Mouse (Mus musculus) kidney, postnatal 10 days (tissue): ENCODE data around the gene Slc2a4.
"Not testable (repeated sequence)": the region's sequence is repeated elsewhere in the genome, so short reads cannot be mapped to it uniquely, and the experiment has no call there.

Experiments used
- DNase-seq: peaks from one replicate; pipeline ENCODE4 v3.0.0; 2021; ENCODE audit warnings: mixed read lengths

The Slc2a4 gene

DNA sequence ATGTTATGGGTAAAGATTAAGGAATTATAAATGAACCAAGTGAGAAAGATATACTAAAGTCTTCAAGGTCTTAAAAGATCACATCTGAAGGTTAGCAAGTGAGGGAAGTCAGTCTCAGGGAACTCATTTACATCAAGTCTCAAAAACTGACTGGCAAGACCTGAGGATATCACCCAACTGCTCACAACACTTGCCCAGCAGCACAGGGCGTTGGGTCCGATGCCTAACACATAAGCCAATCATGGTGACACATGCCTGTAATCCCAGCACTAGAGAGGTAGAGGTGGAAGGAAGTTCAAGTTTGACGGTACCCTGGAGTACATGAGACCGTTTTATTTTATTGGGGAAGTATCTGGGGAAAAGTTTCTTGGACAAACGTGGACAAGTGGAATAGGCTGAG lies 29.9 kb downstream of the Slc2a4 start:
- DNase-seq = no peak

GRCm38 (mm10) chr11:69917379-69917948 lies 30.5 kb downstream of the Slc2a4 start:
- no peak for DNase-seq

DNA sequence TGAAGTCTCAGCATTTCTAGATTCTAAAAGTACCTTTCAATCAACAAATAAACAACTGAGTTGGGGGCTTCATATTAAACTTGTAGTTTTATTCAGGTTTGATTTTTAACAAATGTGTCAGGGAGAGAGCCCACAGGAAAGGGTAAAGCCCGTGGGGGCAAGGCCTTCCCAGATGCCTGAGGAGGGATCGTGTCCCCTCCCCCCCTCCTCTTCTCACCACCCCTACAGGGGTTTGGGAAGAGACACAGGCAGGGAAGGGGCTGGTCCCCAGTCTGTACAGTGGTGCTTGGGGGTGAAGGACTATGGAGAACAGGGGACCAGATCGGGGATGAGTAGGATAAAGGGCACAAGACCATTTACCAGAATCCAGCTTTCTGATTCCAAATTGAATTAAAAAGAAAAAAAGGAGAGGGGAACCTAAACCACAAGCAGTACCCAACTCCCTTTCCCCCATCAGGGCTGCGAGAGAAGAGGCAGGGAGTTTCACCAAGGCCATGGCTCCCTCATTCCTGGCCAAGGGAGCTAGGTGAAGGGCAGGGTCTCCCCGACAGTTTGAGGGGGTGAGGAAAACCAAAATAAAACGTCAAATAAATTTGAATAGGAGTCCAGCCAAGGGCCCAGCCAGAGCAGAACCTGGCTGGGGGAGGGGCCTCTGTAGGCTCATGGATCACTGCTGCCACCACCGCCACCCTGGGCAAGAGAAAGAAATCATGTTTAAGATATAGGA lies 31.2 kb downstream of the Slc2a4 start:
- not testable (repeated sequence) for DNase-seq

GRCm38 (mm10) chr11:69915667-69916627 lies 32.0 kb downstream of the Slc2a4 start:
- DNase-seq = no peak

DNA sequence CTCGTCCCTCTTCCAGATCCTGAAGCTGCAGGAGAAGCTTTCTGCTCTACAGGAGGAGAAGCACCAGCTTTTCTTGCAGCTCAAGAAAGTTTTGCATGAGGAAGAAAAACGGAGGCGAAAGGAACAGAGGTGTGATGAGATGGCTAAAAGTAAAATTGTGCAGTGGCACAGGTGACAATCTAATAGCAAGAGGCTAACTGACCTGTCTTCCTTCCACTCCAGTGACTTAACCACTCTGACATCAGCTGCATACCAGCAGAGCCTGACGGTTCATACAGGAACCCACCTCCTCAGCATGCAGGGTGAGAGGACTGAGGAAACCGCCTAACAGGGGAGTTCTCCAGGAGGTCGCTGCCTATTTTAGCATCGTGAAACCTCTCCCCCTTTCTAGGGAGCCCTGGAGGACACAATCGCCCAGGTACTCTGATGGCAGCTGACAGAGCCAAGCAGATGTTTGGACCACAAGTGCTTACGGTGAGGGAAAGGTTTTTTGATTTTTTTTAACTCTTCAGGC lies 33.0 kb downstream of the Slc2a4 start:
- no peak for DNase-seq

- DNase-seq = peak; percentile 52
Measured at GRCm38 (mm10) chr11:69914372-69914764, 33.6 kb downstream of the Slc2a4 start.

DNA sequence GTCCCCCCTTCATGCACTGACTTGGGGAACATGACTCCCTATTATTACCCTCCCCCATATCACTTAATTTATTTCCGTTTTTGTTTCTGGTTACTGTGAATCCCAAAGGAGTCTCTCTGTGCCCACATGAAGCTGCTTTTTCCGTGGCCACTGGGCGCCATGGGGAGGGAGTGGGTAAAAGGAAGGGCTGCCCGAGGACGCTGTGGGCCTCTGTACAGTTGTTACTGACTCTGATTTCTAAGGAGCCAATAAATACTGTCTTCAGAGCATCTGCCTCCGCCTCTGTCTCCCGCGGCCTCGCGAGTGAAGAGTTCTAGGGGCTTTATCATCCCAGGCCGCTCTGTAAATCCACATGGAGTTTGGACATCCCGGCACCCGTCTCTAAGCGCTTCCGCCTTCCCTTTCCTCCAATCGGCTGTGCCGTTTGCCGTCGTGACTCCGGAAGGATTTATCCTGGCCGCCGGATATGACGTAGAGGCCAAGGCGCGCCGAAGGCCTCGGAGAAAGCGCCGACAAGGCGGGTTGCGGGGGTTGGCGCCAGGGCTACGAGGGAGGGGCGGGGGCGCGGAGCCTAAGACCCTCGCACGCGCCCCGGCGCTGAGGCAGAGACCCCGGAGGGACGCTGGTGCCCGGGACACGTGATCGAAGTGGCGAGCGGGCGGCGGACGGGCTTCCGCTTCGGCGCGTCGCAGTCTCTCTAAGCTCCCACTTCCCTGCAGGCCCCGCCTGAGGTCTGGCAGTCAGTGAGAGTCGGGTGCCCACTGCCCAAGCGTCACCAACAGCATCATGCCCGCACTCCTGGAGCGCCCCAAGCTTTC lies 34.2 kb downstream of the Slc2a4 start, which contains the start of gene Gps2:
Gene Gps2 (plus strand): TSS at position 335 of the 818 bp plus-strand sequence.
- DNase-seq = peak; percentile 95

GRCm38 (mm10) chr11:69912716-69913530 lies 35.1 kb downstream of the Slc2a4 start:
- DNase-seq = no peak

DNA sequence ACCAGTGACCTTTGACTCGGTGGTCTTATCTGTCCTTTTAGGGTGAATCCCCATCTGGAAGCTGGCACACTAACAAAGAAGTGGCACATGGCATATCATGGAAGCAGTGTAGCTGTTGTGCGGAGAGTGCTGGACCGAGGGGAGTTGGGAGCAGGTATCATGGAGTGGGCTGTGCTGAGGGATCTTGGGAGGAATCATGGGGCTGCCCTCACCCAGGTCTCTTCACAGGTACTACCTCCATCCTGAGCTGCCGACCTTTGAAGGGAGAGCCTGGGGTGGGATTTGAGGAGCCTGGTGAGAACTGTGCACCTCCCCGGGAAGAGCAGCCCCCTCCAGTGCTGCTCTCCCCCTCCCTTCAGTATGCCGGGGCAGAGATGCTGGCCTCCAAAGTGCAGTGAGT lies 36.3 kb downstream of the Slc2a4 start:
- DNase-seq = no peak

GRCm38 (mm10) chr11:69910781-69911560 lies 37.0 kb downstream of the Slc2a4 start:
- peak; percentile 65 for DNase-seq

GRCm38 (mm10) chr11:69910177-69910576 lies 37.8 kb downstream of the Slc2a4 start:
- no peak for DNase-seq

DNA sequence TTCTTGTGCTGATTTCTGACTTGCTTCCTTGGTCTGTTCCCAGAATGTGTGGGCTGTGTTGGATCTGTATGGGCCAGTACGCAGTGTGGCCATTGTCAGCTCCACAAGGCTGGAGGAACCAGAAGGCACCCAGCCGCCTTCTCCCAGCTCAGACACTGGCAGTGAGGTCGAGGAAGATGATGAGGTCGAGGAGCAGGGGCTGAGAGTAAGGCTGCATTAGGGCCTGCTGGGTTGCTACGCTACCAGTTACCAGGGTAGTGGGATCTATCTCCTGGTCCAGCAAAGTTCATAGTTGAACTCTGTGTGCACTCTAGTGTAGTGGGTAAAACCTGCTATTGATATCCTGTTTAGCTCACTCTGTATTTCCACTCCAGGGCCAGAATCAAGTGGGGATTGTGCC lies 38.8 kb downstream of the Slc2a4 start:
- DNase-seq = no peak

DNA sequence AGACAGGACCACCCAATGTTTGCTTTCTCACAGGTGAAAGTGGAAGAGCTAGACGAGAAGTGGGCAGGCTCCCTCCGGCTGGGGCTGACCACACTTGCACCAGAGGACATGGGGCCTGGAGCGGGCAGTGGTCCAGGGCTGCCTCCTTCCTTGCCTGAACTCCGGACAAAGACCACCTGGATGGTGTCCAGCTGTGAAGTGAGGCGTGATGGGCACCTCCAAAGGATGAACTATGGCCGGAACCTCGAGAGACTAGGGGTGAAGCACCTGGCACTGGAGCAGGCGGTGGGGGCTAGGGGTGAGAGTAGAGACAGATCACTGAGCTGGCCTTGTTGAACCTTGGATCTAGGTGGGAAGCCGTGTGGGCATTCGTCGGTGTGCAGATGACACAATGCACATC lies 39.3 kb downstream of the Slc2a4 start:
- peak; percentile 90 for DNase-seq

GRCm38 (mm10) chr11:69904311-69904710 lies 43.7 kb downstream of the Slc2a4 start:
- no peak for DNase-seq

DNA sequence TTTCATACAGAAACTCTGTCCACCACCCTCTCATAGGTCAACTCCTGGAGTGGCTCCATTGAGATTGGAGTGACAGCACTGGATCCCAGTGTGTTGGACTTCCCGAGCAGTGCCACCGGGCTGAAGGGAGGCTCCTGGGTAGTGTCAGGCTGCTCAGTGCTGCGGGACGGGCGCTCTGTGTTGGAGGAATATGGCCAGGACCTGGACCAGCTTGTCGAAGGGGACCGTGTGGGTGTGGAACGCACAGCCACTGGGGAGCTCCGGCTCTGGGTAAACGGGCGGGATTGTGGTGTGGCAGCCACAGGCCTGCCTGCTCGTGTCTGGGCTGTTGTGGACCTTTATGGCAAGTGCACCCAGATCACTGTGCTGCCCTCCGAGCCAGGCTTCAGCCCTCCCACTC lies 45.0 kb downstream of the Slc2a4 start:
- DNase-seq = no peak

GRCm38 (mm10) chr11:69901993-69902392 lies 46.0 kb downstream of the Slc2a4 start:
- DNase-seq = no peak

DNA sequence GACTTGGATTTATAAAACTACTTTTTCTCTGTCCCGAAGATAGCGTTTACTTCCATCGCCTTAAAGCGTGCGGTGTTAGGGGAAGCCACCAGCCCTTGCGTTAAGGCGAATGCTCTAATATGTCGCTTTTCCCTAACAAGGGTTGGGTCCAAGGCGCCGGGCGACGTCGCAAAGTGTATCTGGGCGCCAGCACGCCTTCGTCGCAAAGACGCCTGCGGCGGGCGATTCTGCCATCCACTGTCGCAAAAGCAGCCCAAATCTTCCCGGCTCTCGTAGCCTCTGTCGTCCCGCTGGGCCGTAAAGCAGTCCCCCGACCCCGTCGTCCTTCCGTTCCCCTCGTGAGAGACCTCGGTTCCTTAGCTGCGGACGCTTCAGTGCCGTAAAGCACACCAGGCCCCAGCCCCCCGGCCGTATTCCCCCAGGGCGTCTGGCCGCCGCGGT lies 46.6 kb downstream of the Slc2a4 start:
- DNase-seq = peak; percentile 96

- DNase-seq = peak; percentile 93
Measured at GRCm38 (mm10) chr11:69900471-69901405, 47.2 kb downstream of the Slc2a4 start, which contains the start of the genes 2810408A11Rik and Neurl4. 2810408A11Rik (minus strand) TSS chr11:69900987. Neurl4 (plus strand) TSS chr11:69901072.

DNA sequence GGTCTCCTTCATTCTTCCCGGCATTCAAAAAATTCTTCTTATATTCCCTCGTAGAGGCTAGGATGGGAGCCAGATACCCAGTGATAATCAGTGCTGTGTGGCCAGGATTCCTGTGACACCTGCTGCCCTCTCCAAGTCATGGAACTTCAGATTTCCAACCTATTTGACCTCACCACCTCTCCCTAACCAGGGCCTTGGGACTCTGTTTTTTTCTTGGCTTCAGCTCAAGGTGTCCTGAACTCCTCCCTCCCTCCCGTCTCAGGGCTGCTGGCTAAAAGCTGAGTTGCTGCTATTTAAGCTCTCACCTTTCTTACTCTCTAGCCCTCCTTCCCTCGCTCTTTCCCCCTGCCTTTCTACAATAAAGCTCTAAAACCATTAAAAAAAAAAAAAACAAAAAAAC lies 48.1 kb downstream of the Slc2a4 start:
- no peak for DNase-seq
